Mouse (Mus musculus): Measurements from ENCODE around the gene Zfp36l2.

The Zfp36l2 gene

DNA sequence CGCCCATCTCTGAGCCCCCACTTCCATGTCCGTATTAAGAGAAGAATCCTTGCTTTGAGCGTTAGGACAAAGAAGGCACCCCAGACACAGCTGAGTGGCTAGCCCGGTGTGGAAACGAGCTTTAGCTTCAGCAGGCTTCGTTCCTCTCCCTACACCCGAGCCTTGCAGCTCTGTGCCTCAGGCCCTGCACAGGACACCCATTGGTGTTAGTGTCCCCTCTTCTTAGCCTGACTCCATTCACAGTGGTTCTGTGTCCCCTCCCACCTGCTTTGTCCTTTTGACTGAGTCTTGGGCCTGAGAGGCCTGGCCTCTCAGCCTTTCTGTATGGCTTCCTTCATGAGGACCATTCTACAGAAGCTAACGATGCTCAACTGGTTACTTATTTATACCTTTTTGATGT, 37.5 kb downstream of the Zfp36l2 start:
- no peak for DNase-seq

DNA sequence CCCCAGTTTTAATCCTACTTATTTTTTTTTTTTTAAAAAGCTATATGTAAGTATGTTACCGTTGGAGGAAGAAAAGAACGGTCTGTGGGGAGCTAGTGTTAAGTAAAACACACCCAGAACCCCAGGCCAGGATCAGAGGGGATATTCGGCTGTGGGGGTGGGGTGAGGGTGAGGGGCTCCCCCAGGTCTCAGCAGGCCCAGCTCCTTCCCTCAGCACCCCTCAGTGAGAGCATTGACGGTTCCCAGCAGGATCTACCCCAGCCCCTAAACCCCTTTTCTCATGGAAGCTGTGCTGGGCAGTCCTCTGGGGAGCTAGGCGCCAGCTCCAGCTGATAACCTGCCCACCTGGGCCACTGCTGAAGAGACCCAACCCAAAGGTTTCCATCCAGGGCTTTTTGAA, 38.2 kb downstream of the Zfp36l2 start:
- no peak for DNase-seq

GRCm38 (mm10) chr17:84148499-84149484, 39.0 kb downstream of the Zfp36l2 start:
- DNase-seq = peak; percentile 61 to 66

GRCm38 (mm10) chr17:84147183-84148108, 40.3 kb downstream of the Zfp36l2 start:
- DNase-seq = no peak

DNA sequence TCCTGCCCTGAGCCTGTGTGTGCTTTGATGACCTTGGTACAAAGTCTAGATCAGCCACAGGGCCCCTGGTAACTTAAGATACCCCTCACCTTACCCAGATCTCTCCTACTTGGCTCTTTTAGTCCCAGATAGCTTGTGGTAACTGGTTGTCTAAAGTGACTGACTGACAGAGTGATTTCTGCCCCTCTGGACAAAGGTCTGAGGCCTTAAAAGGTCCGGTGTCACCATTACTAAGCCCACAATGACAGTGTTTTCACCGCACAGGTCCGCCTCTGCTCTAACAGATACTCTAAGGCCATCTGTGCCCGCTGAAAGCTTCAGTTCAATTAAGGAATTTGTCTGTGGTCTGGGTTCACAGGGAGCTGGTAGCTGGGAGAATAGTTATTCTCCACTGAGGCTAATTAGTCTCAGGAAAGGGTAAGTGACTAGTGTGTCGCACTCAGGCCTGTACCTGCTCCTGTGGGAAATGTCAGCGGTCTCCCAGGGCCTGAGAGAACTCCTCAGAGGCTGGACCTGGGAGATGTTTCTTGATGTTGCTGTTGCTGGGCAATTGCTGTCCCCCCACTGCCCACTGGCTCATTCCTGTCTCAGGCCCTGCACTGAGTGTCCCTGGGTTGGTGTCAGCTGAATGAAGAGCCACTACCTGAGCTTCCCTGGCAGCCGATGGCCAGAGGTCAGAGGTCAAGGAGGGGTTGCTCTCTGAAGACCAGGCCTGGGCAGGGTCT, 41.1 kb downstream of the Zfp36l2 start:
- DNase-seq = no peak

DNA sequence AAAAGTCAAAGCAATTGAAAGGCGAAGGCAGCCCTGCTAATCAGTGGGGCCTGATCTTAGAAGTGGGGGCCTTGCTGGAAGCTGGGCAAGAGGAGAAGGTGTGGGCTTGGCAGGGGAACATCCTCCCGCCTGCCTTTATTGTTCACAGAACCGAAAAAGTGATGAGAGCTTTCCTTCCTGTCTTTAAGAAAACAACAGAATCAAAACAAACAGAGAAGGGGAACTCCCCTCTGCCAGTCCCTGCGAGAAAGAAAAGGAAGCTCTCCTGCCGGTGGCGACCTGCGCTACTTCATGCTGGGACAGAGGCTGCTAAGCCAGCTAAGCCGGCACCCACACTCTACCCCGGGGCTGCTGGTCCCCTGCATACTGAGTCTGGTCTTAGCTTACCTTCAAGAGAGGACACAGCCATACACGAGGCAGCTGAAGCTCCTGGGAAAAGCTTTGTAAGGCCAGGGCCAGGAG, 41.9 kb downstream of the Zfp36l2 start:
- DNase-seq = peak in 1 of 2 experiments; percentile 52

DNA sequence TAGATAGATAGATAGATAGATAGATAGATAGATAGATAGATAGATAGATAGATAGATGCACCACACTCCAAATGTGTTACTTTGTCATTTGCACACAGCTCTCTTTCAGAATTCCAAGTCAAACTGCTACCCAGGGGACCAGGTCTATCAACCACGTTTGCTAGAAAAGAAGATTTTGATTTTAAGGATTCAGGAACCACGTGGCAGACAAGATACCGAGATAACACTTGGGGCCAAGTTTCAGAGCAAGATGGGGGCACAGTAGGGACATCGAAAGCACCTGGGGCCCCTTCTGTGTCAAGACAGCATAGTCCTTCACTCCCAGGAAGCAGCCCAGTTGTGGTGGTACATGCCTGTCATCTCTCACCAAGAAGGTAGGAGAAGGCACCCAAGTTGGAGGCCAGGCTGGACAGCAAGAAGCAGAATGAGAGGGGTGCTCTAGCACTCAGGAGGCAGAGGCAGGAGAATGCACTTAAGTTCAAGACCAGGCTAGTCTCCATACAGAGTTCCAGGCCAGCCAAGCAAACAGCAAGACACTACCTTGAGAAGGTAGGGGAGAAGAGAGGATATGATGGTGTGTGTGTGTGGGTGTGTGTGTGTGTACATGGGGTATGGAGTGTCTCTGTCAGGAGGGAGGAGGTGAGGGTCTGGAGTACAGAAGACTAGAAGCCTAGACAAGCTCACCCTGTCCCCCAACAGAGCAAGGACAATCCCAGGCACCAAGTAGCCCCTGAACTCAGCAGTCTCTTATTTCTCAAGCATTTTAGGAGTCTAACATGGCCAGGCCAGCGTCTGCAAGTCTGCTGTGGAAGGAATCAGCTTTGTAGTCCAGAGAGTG, 42.8 kb downstream of the Zfp36l2 start:
- no peak for DNase-seq

- DNase-seq = no peak
Observed at GRCm38 (mm10) chr17:84144130-84144529, 43.6 kb downstream of the Zfp36l2 start.

GRCm38 (mm10) chr17:84143219-84143844, 44.4 kb downstream of the Zfp36l2 start:
- peak; percentile 59 to 68 for DNase-seq

GRCm38 (mm10) chr17:84141691-84142090, 46.1 kb downstream of the Zfp36l2 start:
- DNase-seq = no peak

DNA sequence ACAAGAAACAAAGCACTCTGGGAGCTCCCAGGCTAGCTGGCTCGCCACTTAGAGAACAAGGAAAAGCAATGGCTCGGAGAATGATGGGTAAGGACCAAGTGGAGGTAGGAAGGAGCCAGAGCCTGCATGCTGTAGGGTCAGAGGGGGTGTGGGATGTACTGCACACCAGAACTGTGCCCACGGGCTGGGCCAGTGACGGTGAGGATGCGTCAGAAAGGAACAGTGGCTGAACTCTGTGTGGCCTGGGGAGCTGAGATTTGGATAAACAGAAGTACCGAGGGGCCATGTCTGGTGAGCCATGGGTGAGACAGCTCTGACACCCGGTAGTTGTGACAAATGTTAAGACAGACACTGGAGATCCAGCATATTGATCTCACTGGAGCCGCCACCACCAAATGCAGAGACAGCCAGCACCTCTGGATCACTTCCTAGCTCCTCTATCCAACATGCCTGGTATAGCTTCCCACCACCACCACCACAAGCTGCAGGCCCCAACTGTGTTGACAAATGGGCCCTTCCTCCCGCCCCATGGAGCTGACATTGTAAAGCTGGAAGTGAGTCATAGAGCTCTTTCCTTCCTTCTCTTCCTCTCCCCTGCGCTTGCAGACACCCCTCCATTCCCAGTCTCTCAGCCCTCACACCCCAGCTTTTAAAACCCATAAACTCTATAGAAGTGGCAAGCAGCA, 46.8 kb downstream of the Zfp36l2 start:
- DNase-seq = no peak

- DNase-seq = peak; percentile 79 to 85
Observed at GRCm38 (mm10) chr17:84137393-84138171, 50.2 kb downstream of the Zfp36l2 start.

GRCm38 (mm10) chr17:84136669-84137392, 50.9 kb downstream of the Zfp36l2 start:
- peak; percentile 67 for DNase-seq

DNA sequence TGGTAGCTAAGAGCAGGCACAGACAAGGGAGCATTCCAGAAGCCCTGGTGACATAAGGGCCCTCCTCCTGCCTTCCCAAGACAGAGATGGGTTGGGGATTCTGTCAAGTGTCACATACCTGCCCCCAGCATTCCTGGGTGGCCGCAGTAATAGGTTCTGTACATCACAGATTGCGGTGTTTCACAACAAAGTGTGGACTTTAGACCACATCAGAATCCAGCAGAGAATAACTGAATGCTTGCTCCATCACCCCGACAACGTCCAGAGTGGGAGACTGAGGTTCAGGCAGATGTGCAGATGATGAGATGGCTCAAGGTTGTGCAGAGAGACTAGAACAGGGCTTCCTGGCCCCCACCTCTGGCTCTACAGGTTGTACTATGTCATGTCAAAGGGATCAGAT, 51.5 kb downstream of the Zfp36l2 start:
- DNase-seq = no peak

DNA sequence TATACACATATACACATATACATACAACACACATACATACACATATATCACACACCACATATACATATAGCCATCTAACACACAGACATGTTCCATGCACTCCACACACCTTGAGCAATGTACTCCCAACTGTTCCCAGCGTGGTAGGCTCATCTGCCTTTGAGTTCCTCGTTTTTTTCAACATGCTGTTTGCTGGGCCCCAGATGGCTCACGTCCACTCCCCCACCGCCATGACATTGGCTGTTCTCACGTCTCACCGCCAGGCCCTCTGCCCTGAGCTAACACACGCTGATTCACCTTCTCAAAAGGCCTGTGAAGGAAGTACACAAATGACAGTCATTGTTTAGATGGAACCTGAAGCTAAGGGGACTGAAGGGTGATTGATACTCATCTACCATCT, 52.5 kb downstream of the Zfp36l2 start:
- no peak for DNase-seq

Measured in kidney, adult 8-10 months (tissue).